Mouse (Mus musculus): ENCODE results near the gene Ms4a13.

DNA sequence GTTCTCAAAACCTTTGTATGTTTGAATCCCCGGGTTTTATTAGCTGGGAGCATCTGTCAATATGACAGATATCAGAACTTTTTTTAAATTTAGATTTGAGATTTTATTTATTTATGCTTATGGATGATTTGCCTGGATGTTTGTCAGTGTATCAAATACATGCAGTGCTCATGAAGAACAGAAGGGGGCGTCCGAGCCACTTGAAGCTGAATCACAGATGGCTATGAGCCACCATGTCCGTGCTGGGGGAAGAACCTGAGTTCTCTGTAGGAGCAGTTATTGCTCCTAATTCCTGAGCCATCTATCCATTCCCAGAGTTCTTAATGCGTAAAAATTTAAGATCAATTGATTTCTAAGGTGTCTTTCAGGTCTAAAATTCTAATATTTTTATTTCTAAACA is 12.4 kb downstream of the Ms4a13 start:
- TF ChIP-seq POLR2A (IDR thresholded peaks at IDR 0.05; ENCODE audit: insufficient read depth, low read depth, low read length), result no peak
- peak; percentile 51 for TF ChIP-seq CTCF (IDR thresholded peaks at IDR 0.05)

Measured in heart, adult 2 months (tissue).